Mouse (Mus musculus) lung, postnatal 0 days (tissue): ENCODE data around the gene Rrp15.

ENCODE experiments used
- CTCF ChIP-seq: IDR thresholded peaks from 2 replicates; pipeline ENCODE4 v1.5.1; 2016; ENCODE audit warnings: antibody characterized with exemption, mild to moderate bottlenecking
- EP300 ChIP-seq: IDR thresholded peaks from 2 replicates; pipeline ENCODE4 v1.6.1; 2016; ENCODE audit warnings: antibody characterized with exemption, mild to moderate bottlenecking, control low read depth

DNA sequence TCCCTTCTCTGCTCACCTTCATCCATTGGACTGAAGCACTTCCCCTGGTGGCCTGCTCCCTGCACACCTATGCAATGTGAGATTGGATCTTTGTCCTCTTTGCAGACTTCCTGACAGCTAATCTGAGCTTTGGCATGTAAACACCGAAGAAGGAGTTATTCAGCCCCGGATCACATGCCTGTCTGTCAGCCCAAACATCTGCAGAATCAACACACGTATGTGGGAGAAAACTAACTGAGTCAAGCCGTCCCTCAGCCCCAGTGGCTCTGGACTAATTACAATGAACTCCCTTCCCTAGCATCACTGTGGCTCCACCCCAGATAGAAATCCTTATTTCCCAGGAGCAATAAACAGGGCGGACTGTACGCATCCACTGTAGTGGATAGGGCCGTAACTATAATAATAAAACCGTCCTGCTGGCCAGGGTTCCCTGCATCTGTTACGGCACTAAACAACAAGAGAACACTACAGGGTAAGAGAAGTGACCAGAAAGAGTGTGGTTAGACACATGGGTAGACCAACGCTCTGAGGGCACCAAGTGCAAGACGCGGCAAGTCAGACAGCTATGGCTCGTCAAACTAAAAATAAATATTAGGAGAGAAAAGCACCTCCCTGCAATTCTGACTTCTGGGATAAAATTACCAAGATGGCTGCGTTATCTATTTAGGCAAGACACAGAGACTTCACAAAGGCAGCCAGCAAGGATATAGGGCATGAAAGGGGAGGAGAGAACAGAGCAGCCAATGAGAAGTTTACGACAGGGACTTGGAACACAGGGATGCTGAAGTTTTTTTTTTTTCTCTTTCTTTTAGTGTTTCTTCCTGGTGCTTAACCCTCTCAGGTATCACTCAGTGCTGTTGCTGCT is 46.5 kb downstream of the Rrp15 start:
- TF ChIP-seq CTCF (peak; percentile 11; the same call in 1 of the 2 replicates), EP300 (no peak)
